Mouse (Mus musculus): ENCODE measurements at regions not wholly inside any gene's neighbourhood (a gene's known extent, or its start where the extent isn't known, plus 50 kb on each side); places are given as distances from the start of the nearest gene placed in this dataset.

GRCm38 (mm10) chr6:127298105-127298504 lies 146.1 kb upstream of the Ccnd2 start:
- in situ Hi-C loops (cut with MseI, MboI), result no loop called here

GRCm38 (mm10) chr6:127311192-127312054 lies 135.2 kb upstream of the Parp11 start:
- in situ Hi-C loops (cut with MseI, MboI), result loop anchor here in 1 of 2 experiments (10.0 kb wide), 1 partner anchor 133 kb away; the partner anchor contains the start of gene Parp11

GRCm38 (mm10) chr6:127317309-127317708 lies 129.3 kb upstream of the Parp11 start:
- in situ Hi-C loops (cut with MseI, MboI), result loop anchor here in 1 of 2 experiments (10.0 kb wide), 1 partner anchor 127 kb away; the partner anchor contains the start of gene Parp11

- in situ Hi-C loops (cut with MseI, MboI), result loop anchor here in 1 of 2 experiments (10.0 kb wide), 1 partner anchor 126 kb away; the partner anchor contains the start of gene Parp11
Observed at GRCm38 (mm10) chr6:127318746-127319582, 127.7 kb upstream of the Parp11 start.

- in situ Hi-C loops (cut with MseI, MboI), result loop anchor here in 1 of 2 experiments (5.0 kb wide), 1 partner anchor 42 kb away; no protein-coding TSS in a partner anchor
Observed at GRCm38 (mm10) chr6:127320600-127320999, 126.0 kb upstream of the Parp11 start.

- in situ Hi-C loops (cut with MseI, MboI), result loop anchor here in 1 of 2 experiments (5.0 kb wide), 1 partner anchor 41 kb away; no protein-coding TSS in a partner anchor
Observed at GRCm38 (mm10) chr6:127321031-127321430, 125.6 kb upstream of the Parp11 start.

GRCm38 (mm10) chr6:127322398-127322797 lies 124.2 kb upstream of the Parp11 start:
- in situ Hi-C loops (cut with MseI, MboI), result loop anchor here in 1 of 2 experiments (5.0 kb wide), 1 partner anchor 40 kb away; no protein-coding TSS in a partner anchor

- in situ Hi-C loops (cut with MseI, MboI), result loop anchor here (5.0 kb wide), 1 partner anchor 37 kb away; no protein-coding TSS in a partner anchor
Observed at GRCm38 (mm10) chr6:127324984-127325383, 121.7 kb upstream of the Parp11 start.

GRCm38 (mm10) chr6:127325596-127326332 lies 120.9 kb upstream of the Parp11 start:
- in situ Hi-C loops (cut with MseI, MboI), result loop anchor here in 1 of 2 experiments (5.0 kb wide), 1 partner anchor 37 kb away; no protein-coding TSS in a partner anchor

GRCm38 (mm10) chr6:127326333-127326729 lies 120.3 kb upstream of the Parp11 start:
- in situ Hi-C loops (cut with MseI, MboI), result loop anchor here in 1 of 2 experiments (5.0 kb wide), 1 partner anchor 36 kb away; no protein-coding TSS in a partner anchor

- in situ Hi-C loops (cut with MseI, MboI), result loop anchor here in 1 of 2 experiments (5.0 kb wide), 1 partner anchor 33 kb away; no protein-coding TSS in a partner anchor
Observed at GRCm38 (mm10) chr6:127329191-127330014, 117.2 kb upstream of the Parp11 start.

GRCm38 (mm10) chr6:127330015-127330705 lies 116.5 kb upstream of the Parp11 start:
- in situ Hi-C loops (cut with MseI, MboI), result no loop called here

- in situ Hi-C loops (cut with MseI, MboI), result no loop called here
Observed at GRCm38 (mm10) chr6:127331091-127331490, 115.5 kb upstream of the Parp11 start.

GRCm38 (mm10) chr6:127334256-127334655 lies 112.4 kb upstream of the Parp11 start:
- in situ Hi-C loops (cut with MseI, MboI), result no loop called here

- in situ Hi-C loops (cut with MseI, MboI), result no loop called here
Observed at GRCm38 (mm10) chr6:127335462-127335886, 111.2 kb upstream of the Parp11 start.

GRCm38 (mm10) chr6:127335996-127336660 lies 110.5 kb upstream of the Parp11 start:
- in situ Hi-C loops (cut with MseI, MboI), result no loop called here

GRCm38 (mm10) chr6:127336681-127337397 lies 109.8 kb upstream of the Parp11 start:
- in situ Hi-C loops (cut with MseI, MboI), result no loop called here

GRCm38 (mm10) chr6:127337398-127337871 lies 109.2 kb upstream of the Parp11 start:
- in situ Hi-C loops (cut with MseI, MboI), result no loop called here
